ENCODE assay signal across 8 mouse cellular contexts in genomic region chr15:8444890-8445597, GRCm38 (mm10). TPM values are rescaled to one million over a fixed set of nuclear protein-coding genes. Genes with fewer than 3 reads are reported as not detected.
DNase-seq lines count a peak whose midpoint lies in the region; ATAC-seq and TF ChIP-seq lines count a peak whose summit lies in the region.

No protein-coding gene starts in this region.

- peak overlapping the region; percentile 99 for H3K4me2 ChIP-seq in forebrain, postnatal 0 days (ENCODE audit: low read depth)
- H3K4me2 ChIP-seq in lung, postnatal 0 days (replicated peaks; ENCODE audit: low read depth, low read length), result peak overlapping the region; percentile 90

- H3K4me3 ChIP-seq in cerebellum, adult 2 months (replicated peaks; ENCODE audit: insufficient read depth, low read depth, low read length), result peak overlapping the region; percentile 99
- H3K4me3 ChIP-seq in forebrain, postnatal 0 days (ENCODE audit: low read depth, low read length), result peak overlapping the region; percentile 91
- H3K4me3 ChIP-seq in lung, postnatal 0 days (ENCODE audit: low read depth, low read length), result peak overlapping the region; percentile 91

- peak overlapping the region; percentile 97 for H3K9ac ChIP-seq in forebrain, postnatal 0 days
- peak overlapping the region; percentile 82 for H3K9ac ChIP-seq in lung, postnatal 0 days (replicated peaks; ENCODE audit: low read depth)

- H3K9me3 ChIP-seq in forebrain, postnatal 0 days (ENCODE audit: low read length), result no peaks in the 10 kb centered on the region
- no peaks in the 10 kb centered on the region for H3K9me3 ChIP-seq in lung, postnatal 0 days (ENCODE audit: low read length)

- peak; percentile 99 for DNase-seq in MN1 (ENCODE audit: low spot score)
- peak; percentile 85 to 88 for DNase-seq in cerebellum, adult 2 months
- DNase-seq in forebrain, postnatal 0 days, result peak; percentile 88
- DNase-seq in heart, postnatal 4 days, result peak; percentile 84
- peak; percentile 37 for DNase-seq in layer of hippocampus, adult 9-10 months (ENCODE audit: low spot score)
- peak; percentile 95 for DNase-seq in lung, postnatal 0 days (ENCODE audit: low spot score)
- peak; percentile 54 for DNase-seq in ovary, postnatal 10 days (ENCODE audit: low spot score)
- DNase-seq in thymus, postnatal 0 days (ENCODE audit: low spot score), result peak; percentile 88

- peak overlapping the region; percentile 88 for H3K27ac ChIP-seq in cerebellum, adult 2 months (ENCODE audit: insufficient read depth, low read length)
- peak overlapping the region; percentile 99 for H3K27ac ChIP-seq in forebrain, postnatal 0 days (ENCODE audit: low read depth, low read length)
- H3K27ac ChIP-seq in lung, postnatal 0 days (ENCODE audit: low read length), result peak overlapping the region; percentile 99

- under 1% methylated on average over 56 of the region's 57 CpGs for WGBS in cerebellum, adult 2 months
- 1% methylated on average over 56 of the region's 57 CpGs for WGBS in forebrain, postnatal 0 days
- WGBS in lung, postnatal 0 days, result 0% methylated on average over 54 of the region's 57 CpGs

- peak; percentile 50 for ATAC-seq in forebrain, postnatal 0 days
- ATAC-seq in lung, postnatal 0 days, result peak; percentile 68

- TF ChIP-seq POLR2A in cerebellum, adult 2 months (IDR thresholded peaks at IDR 0.05; ENCODE audit: borderline replicate concordance, insufficient read depth, low read length), result no peak

- no peaks in the 10 kb centered on the region for H3K27me3 ChIP-seq in cerebellum, adult 2 months (ENCODE audit: control insufficient read depth, insufficient read depth, low read length)
- no peaks in the 10 kb centered on the region for H3K27me3 ChIP-seq in forebrain, postnatal 0 days (ENCODE audit: insufficient read depth, low read length)
- no peaks in the 10 kb centered on the region for H3K27me3 ChIP-seq in lung, postnatal 0 days (replicated peaks; ENCODE audit: insufficient read depth, low read length)

- no peak for TF ChIP-seq EP300 in lung, postnatal 0 days (IDR thresholded peaks at IDR 0.05)

- no peaks in the 10 kb centered on the region for H3K36me3 ChIP-seq in forebrain, postnatal 0 days (ENCODE audit: insufficient read depth)
- H3K36me3 ChIP-seq in lung, postnatal 0 days (ENCODE audit: insufficient read depth, low read length), result no peaks in the 10 kb centered on the region

- peak; percentile 68 for TF ChIP-seq CTCF in cerebellum, adult 2 months (IDR thresholded peaks at IDR 0.05; ENCODE audit: borderline replicate concordance, insufficient read depth, low read depth, low read length)
- TF ChIP-seq CTCF in forebrain, postnatal 0 days (IDR thresholded peaks at IDR 0.05; ENCODE audit: low read depth), result peak; percentile 73
- TF ChIP-seq CTCF in lung, postnatal 0 days (IDR thresholded peaks at IDR 0.05), result peak; percentile 76

- peaks cover 5% of the 10 kb centered on the region; the same call in 1 of the 2 replicates for H3K4me1 ChIP-seq in cerebellum, adult 2 months (ENCODE audit: control insufficient read depth, insufficient read depth, low read length)
- peaks cover 28% of the 10 kb centered on the region; the same call in 1 of the 2 replicates for H3K4me1 ChIP-seq in forebrain, postnatal 0 days (ENCODE audit: insufficient read depth)
- H3K4me1 ChIP-seq in lung, postnatal 0 days (ENCODE audit: insufficient read depth, low read depth, low read length), result peaks cover 5% of the 10 kb centered on the region; the same call in 1 of the 2 replicates

RNA-seq across cellular contexts. Expression of gene Nipbl, which starts 0.8 kb away (rescaled TPM):
- polyA plus RNA-seq in cerebellum, adult 2 months (2012; rRNA removed), result 14.6 and 15.4 TPM in 2 replicates
- total RNA-seq in forebrain, postnatal 0 days (2014; rRNA removed), result 15.7 and 20.7 TPM in 2 replicates
- 5.5 and 10.5 TPM in 2 replicates for polyA plus RNA-seq in forebrain, postnatal 0 days (2015; fragmentation: Nextera tagmentation; extraction: Ambion mirVana)
- total RNA-seq in heart, postnatal 4 days (2021), result 10 to 100 TPM; 34.0 to 35.3 TPM
- 15.1 and 17.6 TPM in 2 replicates for polyA plus RNA-seq in lung, postnatal 0 days (2015; fragmentation: Nextera tagmentation; extraction: Ambion mirVana)
- 22.5 and 28.7 TPM in 2 replicates for polyA plus RNA-seq in thymus, postnatal 0 days (2015; fragmentation: Nextera tagmentation; extraction: Ambion mirVana)

Comparison
In these comparisons a context has a peak if more than half of its experiments do, and no peak if none do; other contexts are left out.
1. Peak in every context shown above with its lines: DNase-seq, ATAC-seq, H3K4me3 ChIP-seq and H3K27ac ChIP-seq.
2. DNase-seq: peak in every context shown above with its lines; median percentile 99 in MN1; 95 in lung, postnatal 0 days; 88 in forebrain, postnatal 0 days; 88 in thymus, postnatal 0 days; 86 in cerebellum, adult 2 months; 84 in heart, postnatal 4 days; 54 in ovary, postnatal 10 days; 37 in layer of hippocampus, adult 9-10 months.